Mouse (Mus musculus): Measurements from ENCODE around the gene Kif3c. TPM values are rescaled to one million over a fixed set of nuclear protein-coding genes. Genes with fewer than 3 reads are reported as not detected.

The Kif3c gene
- polyA plus RNA-seq (2012; rRNA removed) = 73.9 and 80.9 TPM in 2 replicates

DNA sequence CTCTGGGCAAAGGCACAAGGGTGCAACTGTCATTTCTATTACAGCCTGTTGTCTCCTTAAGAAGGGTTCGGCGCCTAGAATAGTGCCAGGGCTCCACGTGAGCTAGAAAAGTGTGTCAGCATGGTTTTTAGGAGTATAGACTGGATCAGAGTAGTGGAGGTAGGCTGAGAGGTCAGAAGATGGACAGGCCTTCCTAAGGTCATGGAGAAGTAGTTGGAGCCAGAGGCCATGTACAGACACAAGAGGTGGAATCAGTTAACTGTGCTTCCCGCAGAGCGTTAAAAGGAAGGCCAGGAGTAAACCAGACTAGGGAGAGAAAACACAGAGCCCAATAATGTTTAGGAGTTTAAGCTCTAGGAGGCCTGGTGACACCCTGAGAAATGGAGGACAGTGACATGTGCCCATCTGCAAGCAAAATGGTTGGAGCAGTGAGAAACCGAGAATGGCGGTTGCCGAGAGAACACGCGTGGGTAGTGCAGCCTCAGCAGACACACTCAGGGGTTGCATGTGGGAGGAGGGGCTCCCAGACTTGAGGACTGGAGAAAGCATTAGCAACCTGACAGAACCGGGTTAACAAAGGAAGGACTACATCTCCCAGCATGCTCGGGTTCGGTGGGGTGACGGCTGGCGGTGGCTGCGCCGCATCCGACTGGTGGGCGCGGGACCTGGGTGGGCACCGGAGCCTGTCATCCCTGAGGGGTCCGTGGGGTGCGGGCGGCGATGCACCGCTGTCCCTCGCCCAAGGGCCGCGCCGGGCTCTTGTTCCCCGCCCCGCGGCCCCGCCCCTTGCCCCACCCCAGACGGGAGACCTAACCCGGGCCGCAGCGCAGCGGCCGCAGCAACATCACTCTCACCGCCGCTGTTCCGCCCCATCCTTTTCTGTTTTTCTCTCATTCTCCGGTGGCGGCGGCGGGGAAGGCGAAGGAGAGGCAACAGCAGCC lies at the start of gene Kif3c:
Gene Kif3c (plus strand): TSS at position 625 of the 941 bp plus-strand sequence.

DNA sequence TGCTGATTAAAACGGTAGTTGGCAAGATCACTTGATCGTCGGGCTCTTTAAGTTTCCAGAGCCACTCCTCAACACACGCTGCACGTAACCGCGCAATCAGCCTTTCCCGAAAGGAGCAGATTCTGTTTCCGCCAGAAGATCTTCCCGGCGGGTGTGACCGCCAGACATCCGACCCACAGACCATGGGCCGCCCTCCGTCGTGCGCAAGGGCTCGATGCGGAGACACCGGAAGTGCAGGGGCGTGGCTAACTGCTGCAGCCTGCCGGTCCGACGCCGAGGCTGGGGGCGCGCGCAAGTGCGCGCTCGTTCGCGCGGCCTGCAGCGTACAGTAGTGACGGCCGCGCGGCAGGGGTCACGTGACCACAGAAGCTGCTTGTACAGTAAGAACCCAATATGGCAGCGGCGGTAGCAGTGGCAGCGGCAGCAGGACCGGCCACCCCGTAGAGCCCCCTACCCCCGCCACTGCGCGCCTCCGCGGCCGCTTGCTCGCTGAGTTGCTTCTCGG lies 61.6 kb downstream of the Kif3c start, which contains the start of gene Asxl2:
Gene Asxl2 (plus strand): TSS at position 328 of the 505 bp plus-strand sequence.

Other genes starting within 250 kb of the Kif3c start
- 126 and 135 TPM in 2 replicates for gene Rab10, start 55.2 kb upstream of the Kif3c start, polyA plus RNA-seq (2012; rRNA removed)
- 13.2 and 13.6 TPM in 2 replicates for gene Asxl2, start 61.7 kb downstream of the Kif3c start, polyA plus RNA-seq (2012; rRNA removed)
- gene Dtnb, start 207.2 kb downstream of the Kif3c start, polyA plus RNA-seq (2012; rRNA removed) = 59.6 and 59.7 TPM in 2 replicates